Mouse (Mus musculus) erythroblast, embryonic 14.5 days (primary cell): ENCODE measurements around the gene Scn11a.

ENCODE experiments used
- GATA1 ChIP-seq: IDR thresholded peaks from 2 replicates; pipeline ENCODE4 v1.6.1; 2012; ENCODE audit warnings: low read length, inconsistent platforms, mixed read lengths
- TAL1 ChIP-seq: IDR thresholded peaks from 3 replicates; pipeline ENCODE4 v1.6.1; 2012; ENCODE audit warnings: low read length, inconsistent platforms, mixed read lengths

- TF ChIP-seq GATA1: no peak
- TF ChIP-seq TAL1: no peak
These were observed 65.0 kb downstream of the Scn11a start for GRCm38 (mm10) chr9:119760226-119760625.
